Mouse (Mus musculus) bone marrow, adult 2 months (tissue): Measurements from ENCODE around the gene Cuedc2. TPM values are rescaled to one million over a fixed set of nuclear protein-coding genes. Genes with fewer than 3 reads are reported as not detected.
A peak's percentile ranks its signal among the peaks of the same experiment; 100 is the strongest.

Experiments used
- H3K27ac ChIP-seq: fragments of 200-500 bp; 2 replicates; pipeline ENCODE4 v1.5.1; 2012; ENCODE audit warnings: low read depth, mild to moderate bottlenecking, control low read depth, inconsistent platforms, low read length; ENCODE audit not compliant: control insufficient read depth, poor library complexity, insufficient read depth
- H3K4me1 ChIP-seq: fragments of 200-500 bp; 2 replicates; pipeline ENCODE4 v1.6.1; 2011; ENCODE audit warnings: low read length; ENCODE audit not compliant: control insufficient read depth, insufficient read depth
- H3K4me3 ChIP-seq: fragments of 200-500 bp; replicated peaks from 2 replicates; pipeline ENCODE3; 2011; ENCODE audit warnings: mild to moderate bottlenecking, low read depth, low read length, control low read depth; ENCODE audit not compliant: control insufficient read depth
- CTCF ChIP-seq: fragments of 200-500 bp; IDR thresholded peaks from 2 replicates; pipeline ENCODE4 v1.5.1; 2011; ENCODE audit warnings: low read length, control low read depth; ENCODE audit not compliant: control insufficient read depth, insufficient read depth
- POLR2A ChIP-seq: fragments of 200-500 bp; IDR thresholded peaks from 2 replicates; pipeline ENCODE4 v1.6.1; 2011; ENCODE audit warnings: low read depth, mild to moderate bottlenecking, control low read depth, low read length, borderline replicate concordance; ENCODE audit not compliant: control insufficient read depth
- WGBS: fragments of 180-500 bp; shearing (Covaris S2); methylation state at CpG from one replicate; pipeline ENCODE4 v1.1.7; 2018; 5-methylcytosine and 5-hydroxymethylcytosine counted together
- polyA plus RNA-seq: library from polyadenylated mRNA; stranded (reverse); fragments of >200 nt; gene quantifications from 2 replicates; pipeline ENCODE4 v1.2.4, GENCODE M21; 2011; ENCODE audit warnings: low replicate concordance; ENCODE audit not compliant: missing spikeins, insufficient read depth, insufficient read length

Gene Cuedc2
- polyA plus RNA-seq, 1 experiment, result 161 TPM

DNA sequence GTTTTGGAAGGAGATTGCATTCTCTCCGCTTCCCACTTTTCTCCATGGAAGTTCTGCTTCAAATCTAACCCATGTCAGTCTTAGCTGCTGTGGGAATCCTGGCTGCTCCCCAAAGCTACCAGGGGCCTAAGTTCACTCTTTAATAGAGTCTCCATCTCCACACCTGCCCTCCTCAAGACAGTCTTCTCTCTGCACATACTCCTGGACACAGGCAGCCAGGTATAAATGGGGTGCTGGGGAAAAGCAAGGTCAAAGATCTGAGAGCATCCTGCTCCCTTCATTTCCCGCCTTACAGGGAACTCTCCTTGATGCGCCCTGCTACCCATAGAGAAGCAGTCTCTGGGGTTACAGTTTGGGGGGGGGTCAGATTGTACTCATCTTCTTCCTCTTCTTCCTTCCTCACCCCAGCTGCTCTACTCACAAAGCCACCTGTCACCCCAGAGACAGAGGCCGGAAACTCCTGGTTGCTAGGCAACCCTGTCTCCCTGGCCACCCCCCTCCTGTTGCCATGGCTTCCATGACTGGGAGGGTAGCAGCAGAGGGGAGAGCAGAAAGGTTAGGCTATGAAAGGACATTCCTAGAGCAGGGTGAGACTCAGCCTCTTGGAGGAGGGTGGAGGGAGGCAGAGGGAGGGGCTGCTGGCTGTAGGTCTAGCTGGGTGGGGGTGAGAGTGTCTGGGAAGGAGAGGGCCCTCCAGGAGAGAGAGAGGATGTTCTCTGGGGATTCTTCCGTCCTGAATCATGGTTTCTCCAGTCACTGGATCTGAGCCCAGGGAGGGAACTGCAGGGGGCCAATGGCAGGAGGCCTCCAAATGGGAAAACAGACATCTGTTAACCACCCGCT lies 17.2 kb downstream of the Cuedc2 start:
- H3K4me3 ChIP-seq, result no peak overlapping the region
- H3K27ac ChIP-seq, result no peak overlapping the region
- no peak for TF ChIP-seq CTCF
- no peak for TF ChIP-seq POLR2A
- WGBS, result 27% methylated on average over 6 of the region's 6 CpGs
- no peaks in the 10 kb centered on the region for H3K4me1 ChIP-seq

DNA sequence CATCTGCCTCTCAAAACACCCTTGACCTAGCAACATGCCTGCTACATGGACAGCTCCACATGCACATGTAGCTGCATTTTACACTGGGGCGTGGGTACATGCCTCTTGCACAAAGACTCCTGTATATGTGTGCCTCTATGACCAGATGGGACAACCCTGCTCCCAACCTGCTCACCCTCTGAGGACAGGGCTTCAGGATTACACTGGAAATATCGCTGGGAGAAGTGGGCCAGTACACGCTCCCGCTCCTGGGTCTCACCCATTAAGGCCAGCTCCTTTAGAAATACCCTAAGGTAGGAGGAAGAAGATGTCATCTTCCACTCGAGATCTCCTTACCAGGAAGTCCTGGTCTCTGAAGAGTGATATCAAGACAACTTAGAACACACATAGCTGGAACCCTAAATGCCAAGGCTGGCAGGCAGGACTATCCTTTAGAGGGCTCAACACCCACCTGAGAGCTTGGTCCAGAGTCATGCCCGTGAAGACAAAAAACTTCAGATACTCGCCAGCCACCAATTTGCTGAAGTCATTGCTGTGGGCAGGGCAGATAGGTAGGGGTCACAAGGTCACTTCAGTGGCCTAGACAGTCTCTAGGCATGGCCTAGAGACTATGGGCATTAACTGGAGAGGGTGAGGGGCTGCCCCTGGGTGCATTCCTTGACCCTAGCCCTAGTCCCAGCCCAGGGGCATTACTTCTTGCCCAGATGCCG lies 18.3 kb downstream of the Cuedc2 start:
- no peak overlapping the region for H3K27ac ChIP-seq
- 71% methylated on average over 8 of the region's 8 CpGs for WGBS
- H3K4me3 ChIP-seq, result no peak overlapping the region
- no peak for TF ChIP-seq POLR2A
- no peak for TF ChIP-seq CTCF
- peaks cover 1% of the 10 kb centered on the region; the same call in 1 of the 2 replicates for H3K4me1 ChIP-seq

DNA sequence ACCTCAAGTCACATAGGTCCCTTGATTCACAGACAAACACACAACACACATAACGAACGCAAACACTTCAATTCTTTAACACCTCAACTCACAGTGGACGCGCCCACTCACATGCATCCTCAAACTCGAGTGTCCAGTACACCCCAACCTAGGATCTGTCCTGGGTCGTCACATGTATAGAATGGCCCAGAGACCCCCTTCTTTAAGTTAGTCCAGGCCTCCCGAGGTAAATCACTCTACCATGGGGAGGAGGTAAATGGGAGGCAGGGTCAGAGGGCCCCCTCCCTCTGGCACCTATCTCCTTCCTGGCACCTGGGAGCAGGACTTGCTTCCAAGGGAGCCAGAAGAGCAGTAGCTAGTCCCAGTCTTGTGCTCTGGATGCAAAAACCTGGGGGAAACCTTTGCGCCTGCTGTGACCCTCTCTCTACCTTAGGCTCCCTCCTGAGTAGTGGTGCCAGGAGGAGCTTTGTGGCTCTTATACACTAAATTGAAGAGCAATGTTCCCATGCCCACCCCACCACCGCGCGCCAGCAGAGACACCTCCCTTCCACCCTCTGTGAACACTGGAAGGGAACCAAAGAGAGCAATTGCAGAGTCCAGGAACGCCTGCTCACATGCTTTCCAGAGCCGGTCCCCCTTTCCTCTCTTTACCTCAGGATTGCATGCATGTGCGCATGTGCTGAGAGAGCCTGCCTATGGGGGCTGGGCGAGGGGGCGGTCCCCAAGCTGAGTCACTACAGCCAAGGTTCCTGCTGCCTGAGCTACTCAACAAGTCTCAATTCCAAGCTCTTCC lies 19.7 kb downstream of the Cuedc2 start:
- TF ChIP-seq POLR2A (no peak), CTCF (no peak)
- Histone ChIP-seq H3K27ac (no peak overlapping the region), H3K4me3 (no peak overlapping the region), H3K4me1 (peaks cover 5% of the 10 kb centered on the region)
- WGBS, result 16% methylated on average over 16 of the region's 16 CpGs

DNA sequence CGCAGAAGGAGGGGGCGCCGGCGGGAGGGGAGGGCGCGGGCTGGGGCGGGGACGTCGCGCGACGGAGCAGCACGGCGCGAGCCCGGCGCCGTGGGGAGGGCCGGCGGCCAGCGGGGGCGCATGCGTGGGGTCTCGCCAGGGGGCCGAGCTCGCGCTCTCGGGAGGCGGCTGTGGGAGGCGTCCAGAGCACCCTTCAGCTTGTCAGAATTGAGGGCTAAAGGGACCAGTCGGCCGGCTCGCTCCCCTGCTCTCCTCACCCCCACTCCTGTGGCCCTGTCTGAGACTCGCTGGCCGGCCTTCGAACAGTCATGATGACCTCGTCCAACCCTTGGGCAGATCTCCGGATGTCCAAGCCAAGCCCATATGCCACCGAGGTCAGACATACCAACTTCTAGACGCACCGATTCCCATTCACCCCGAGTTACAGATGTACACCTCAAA lies 20.5 kb downstream of the Cuedc2 start:
- Histone ChIP-seq H3K4me3 (no peak overlapping the region), H3K4me1 (peaks cover 5% of the 10 kb centered on the region), H3K27ac (no peak overlapping the region)
- TF ChIP-seq CTCF (no peak), POLR2A (no peak)
- WGBS, result 3% methylated on average over 33 of the region's 42 CpGs

DNA sequence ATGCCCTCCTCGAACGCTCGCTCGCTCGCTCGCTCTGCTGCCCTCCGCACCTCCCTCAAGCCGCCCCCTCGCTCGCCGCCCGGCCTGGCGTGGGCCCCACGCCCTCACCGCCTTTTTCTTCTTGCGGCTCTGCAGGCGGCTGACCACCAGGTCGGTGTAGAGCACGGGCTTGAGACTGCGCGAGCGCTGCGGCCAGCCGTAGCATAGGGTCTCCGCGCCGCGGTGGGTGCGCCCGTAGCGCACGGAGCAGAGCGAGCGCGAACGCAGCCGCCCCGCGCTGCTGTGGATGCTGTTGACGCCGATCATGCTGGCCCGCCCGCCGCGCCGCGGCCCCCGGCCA lies 21.0 kb downstream of the Cuedc2 start:
- 1% methylated on average over 48 of the region's 48 CpGs for WGBS
- TF ChIP-seq POLR2A, result no peak
- TF ChIP-seq CTCF, result no peak
- Histone ChIP-seq H3K4me1 (peaks cover 5% of the 10 kb centered on the region), H3K4me3 (no peak overlapping the region), H3K27ac (no peak overlapping the region; the same call in 1 of the 2 replicates)

DNA sequence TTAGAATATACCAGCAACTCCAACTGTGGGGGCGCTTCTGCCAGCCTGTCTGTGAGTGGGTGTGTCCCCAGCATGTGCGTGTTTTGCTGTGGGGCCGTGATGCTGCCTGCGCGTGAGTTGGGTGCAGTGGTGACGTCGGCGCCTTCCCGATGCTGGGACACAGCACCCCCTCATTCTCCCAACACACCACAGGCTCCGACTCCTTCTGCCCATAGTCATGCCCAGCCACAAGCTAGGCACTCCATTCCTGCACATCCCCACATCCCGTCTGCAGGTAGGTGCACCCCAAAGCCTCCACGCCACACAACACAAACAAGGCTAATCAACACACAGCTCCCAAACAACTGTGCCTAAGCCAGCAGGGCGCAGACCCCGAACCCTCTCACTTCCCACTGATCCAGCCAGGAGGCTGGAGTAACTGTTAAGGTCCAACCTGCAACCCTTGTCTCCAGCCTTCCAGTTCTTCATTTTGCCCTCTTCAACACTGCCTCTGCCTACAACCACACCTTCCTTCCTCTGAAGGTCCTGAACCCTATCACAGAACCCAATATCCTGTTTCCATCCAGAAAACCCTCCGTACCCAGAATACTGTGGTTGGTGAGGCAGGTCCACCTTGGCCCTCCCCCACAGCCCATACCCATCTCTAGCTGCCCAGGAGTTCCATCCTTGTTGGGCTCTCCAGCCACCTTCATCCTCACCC lies 21.5 kb downstream of the Cuedc2 start:
- TF ChIP-seq CTCF, result no peak
- no peak for TF ChIP-seq POLR2A
- peaks cover 5% of the 10 kb centered on the region for H3K4me1 ChIP-seq
- WGBS, result 36% methylated on average over 15 of the region's 15 CpGs
- H3K4me3 ChIP-seq, result no peak overlapping the region
- no peak overlapping the region; the same call in 1 of the 2 replicates for H3K27ac ChIP-seq

DNA sequence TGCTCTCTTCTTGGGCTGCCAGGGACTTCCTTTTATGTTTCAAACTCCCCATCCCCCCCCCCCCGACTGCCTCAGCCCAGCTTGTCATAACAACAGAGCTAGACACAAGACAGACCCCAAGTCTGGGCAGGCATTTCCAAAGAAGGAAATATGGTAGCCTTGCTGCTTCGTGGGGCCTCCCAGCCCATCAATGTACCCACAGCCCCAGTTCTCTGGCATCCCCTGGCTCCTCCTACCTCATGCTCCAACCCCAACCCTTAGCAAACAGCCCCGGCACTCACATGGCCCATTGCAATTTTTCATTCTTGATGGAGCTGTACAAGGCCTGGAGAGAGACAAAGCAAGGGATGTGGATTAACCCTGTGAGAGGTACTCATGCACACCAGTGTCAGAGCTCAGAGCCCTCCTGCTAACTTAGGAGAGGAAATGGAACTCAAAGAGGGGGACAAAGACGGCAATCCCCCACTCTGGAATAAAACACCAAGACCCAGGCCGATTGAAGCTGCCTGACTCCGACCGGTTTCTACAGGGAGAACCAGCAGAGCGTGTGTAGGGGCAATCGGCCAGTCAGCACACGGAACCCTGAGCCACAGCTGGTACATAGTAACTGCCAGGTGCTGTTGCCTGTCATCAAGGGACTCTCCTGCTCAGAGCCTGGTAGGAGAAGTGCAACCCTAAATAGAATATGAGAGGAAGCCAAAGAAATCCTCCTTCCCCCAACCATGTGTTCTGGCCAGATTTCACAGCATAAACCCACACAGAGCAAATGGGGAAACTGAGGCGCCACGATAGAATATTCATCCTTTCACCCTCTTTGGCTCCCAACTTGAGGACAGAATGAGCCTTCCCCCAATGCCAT lies 22.5 kb downstream of the Cuedc2 start:
- Histone ChIP-seq H3K4me1 (peaks cover 5% of the 10 kb centered on the region), H3K27ac (peak overlapping the region; percentile 22; the same call in 1 of the 2 replicates), H3K4me3 (no peak overlapping the region)
- TF ChIP-seq CTCF (no peak), POLR2A (no peak)
- WGBS, result 54% methylated on average over 12 of the region's 12 CpGs
